Mouse (Mus musculus) midbrain, embryonic 11.5 days (tissue): ENCODE results near the gene Eif4g1. TPM values are rescaled to one million over a fixed set of nuclear protein-coding genes. Genes with fewer than 3 reads are reported as not detected.
A peak's percentile ranks its signal among the peaks of the same experiment; 100 is the strongest.

Experiments used
- ATAC-seq: fragments of 200-750 bp; cut with Nextera tagmentation; 2 replicates; pipeline ENCODE4 v1.8.0; 2017; ENCODE audit warnings: moderate TSS enrichment, moderate library complexity; ENCODE audit not compliant: low FRiP score
- DNase-seq: peaks from one replicate; pipeline ENCODE4 v3.0.0; 2015; ENCODE audit warnings: low spot score; ENCODE audit errors: missing footprints
- H3K27ac ChIP-seq: fragments of 300-500 bp; sonication (generic); 2 replicates; pipeline ENCODE4 v1.5.1; 2014; ENCODE audit warnings: low read depth, low read length
- H3K27me3 ChIP-seq: fragments of 300-500 bp; sonication (generic); 2 replicates; pipeline ENCODE4 v1.6.1; 2014; ENCODE audit warnings: mild to moderate bottlenecking, low read length, moderate library complexity, mixed read lengths; ENCODE audit not compliant: control insufficient read depth, insufficient read depth
- H3K36me3 ChIP-seq: fragments of 300-500 bp; sonication (generic); 2 replicates; pipeline ENCODE4 v1.6.1; 2014; ENCODE audit warnings: mild to moderate bottlenecking, low read length, moderate library complexity, mixed read lengths; ENCODE audit not compliant: control insufficient read depth, insufficient read depth
- H3K4me1 ChIP-seq: fragments of 300-500 bp; sonication (generic); 2 replicates; pipeline ENCODE4 v1.6.1; 2014; ENCODE audit warnings: low read length; ENCODE audit not compliant: control insufficient read depth, insufficient read depth
- H3K4me2 ChIP-seq: fragments of 300-500 bp; sonication (generic); 2 replicates; pipeline ENCODE4 v1.6.1; 2014; ENCODE audit warnings: mild to moderate bottlenecking, moderate library complexity
- H3K4me3 ChIP-seq: fragments of 300-500 bp; sonication (generic); 2 replicates; pipeline ENCODE4 v1.5.1; 2014; ENCODE audit warnings: low read depth, low read length
- H3K9ac ChIP-seq: fragments of 300-500 bp; sonication (generic); 2 replicates; pipeline ENCODE4 v1.6.1; 2014; ENCODE audit warnings: low read length
- H3K9me3 ChIP-seq: fragments of 300-500 bp; sonication (generic); 2 replicates; pipeline ENCODE4 v1.6.1; 2016; ENCODE audit warnings: low read length; ENCODE audit not compliant: control insufficient read depth
- WGBS: fragments of 180-500 bp; shearing (Covaris S2); extraction: QIAGEN DNeasy Blood & Tissue Kit; methylation state at CpG from one replicate; pipeline ENCODE4 v1.1.7; 2014; 5-methylcytosine and 5-hydroxymethylcytosine counted together
- polyA plus RNA-seq: library from polyadenylated mRNA; unstranded; fragments of >200 nt; fragmentation: Nextera tagmentation; extraction: Ambion mirVana; gene quantifications from 2 replicates; pipeline ENCODE4 v1.2.1, GENCODE M21; 2014

Gene Eif4g1
- polyA plus RNA-seq, 1 experiment from 2014 or later = 142 TPM

DNA sequence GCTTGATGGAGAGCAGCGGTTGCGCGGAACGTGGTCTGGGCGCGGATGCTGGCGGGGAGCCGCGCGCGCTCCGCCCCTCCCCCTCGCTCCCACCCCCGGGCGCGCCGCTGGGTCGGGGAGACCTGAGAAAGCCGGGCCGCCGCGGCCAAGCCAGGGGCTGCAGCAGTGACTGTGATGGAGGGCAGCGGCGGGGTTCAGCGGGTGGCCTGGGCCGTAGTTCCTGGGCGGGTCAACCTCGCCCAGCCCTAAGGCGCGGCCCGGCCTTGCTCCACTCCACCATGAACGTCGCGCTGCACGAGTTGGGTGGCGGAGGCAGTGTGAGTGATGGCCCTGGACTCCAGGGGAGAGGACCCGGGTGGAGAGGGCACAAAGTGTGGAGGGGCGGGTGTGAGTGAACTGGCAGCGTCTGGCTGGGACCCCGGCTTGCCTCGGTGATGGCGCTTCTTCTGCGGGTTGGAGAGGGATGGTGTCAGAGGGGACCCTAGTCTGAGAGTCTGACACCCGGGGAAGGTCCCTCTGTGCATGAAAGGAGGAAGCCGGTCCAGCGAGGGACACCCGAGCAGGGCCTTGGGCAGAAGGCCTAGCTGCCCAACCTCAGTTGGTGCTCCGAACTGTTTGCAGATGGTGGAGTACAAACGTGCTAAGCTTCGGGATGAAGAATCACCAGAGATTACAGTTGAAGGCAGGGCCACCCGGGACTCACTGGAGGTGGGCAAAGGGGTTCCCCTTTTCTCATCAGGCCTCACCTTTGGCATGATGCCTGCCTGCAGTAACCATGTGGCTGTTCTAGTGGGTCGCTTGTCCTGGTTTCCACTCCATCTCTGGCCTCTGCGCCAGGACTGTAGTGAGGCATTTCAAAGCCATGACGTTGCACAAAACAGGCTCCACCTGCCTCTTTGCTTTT, 38.1 kb upstream of the Eif4g1 start, which contains the start of gene Ece2:
Ece2 (plus strand) TSS at position 98 of the 904 bp plus-strand sequence.
- H3K36me3 ChIP-seq = no peaks in the 10 kb centered on the region
- peak within 1 kb of the TSS; percentile 80 for H3K9ac ChIP-seq
- no peaks in the 10 kb centered on the region for H3K9me3 ChIP-seq
- H3K4me1 ChIP-seq = peaks cover 4% of the 10 kb centered on the region; the same call in 1 of the 2 replicates
- H3K27ac ChIP-seq = no peak within 1 kb of the TSS; the same call in 1 of the 2 replicates
- H3K27me3 ChIP-seq = peaks cover 6% of the 10 kb centered on the region; the same call in 1 of the 2 replicates
- peak within 1 kb of the TSS; percentile 56 for H3K4me3 ChIP-seq
- 8% methylated on average over 54 of the region's 54 CpGs for WGBS
- ATAC-seq (peak; percentile 83), DNase-seq (peak; percentile 95)
- peak within 1 kb of the TSS; percentile 89 for H3K4me2 ChIP-seq

- WGBS = 82% methylated on average over 8 of the region's 8 CpGs
- Histone ChIP-seq H3K9ac (no peak overlapping the region), H3K4me3 (no peak overlapping the region), H3K27me3 (no peaks in the 10 kb centered on the region), H3K36me3 (no peaks in the 10 kb centered on the region), H3K4me1 (no peaks in the 10 kb centered on the region), H3K9me3 (no peaks in the 10 kb centered on the region), H3K27ac (no peak overlapping the region), H3K4me2 (no peak overlapping the region)
- ATAC-seq (no peak), DNase-seq (no peak)
These were observed 30.7 kb upstream of the Eif4g1 start for GRCm38 (mm10) chr16:20637410-20637809.

GRCm38 (mm10) chr16:20638367-20638766, 29.7 kb upstream of the Eif4g1 start:
- DNase-seq (peak; percentile 1), ATAC-seq (no peak)
- H3K36me3 ChIP-seq = no peaks in the 10 kb centered on the region
- H3K9me3 ChIP-seq = no peaks in the 10 kb centered on the region
- no peak overlapping the region for H3K4me3 ChIP-seq
- no peak overlapping the region for H3K9ac ChIP-seq
- 85% methylated on average over 8 of the region's 8 CpGs for WGBS
- no peak overlapping the region for H3K27ac ChIP-seq
- H3K4me2 ChIP-seq = no peak overlapping the region
- H3K27me3 ChIP-seq = no peaks in the 10 kb centered on the region
- H3K4me1 ChIP-seq = no peaks in the 10 kb centered on the region

DNA sequence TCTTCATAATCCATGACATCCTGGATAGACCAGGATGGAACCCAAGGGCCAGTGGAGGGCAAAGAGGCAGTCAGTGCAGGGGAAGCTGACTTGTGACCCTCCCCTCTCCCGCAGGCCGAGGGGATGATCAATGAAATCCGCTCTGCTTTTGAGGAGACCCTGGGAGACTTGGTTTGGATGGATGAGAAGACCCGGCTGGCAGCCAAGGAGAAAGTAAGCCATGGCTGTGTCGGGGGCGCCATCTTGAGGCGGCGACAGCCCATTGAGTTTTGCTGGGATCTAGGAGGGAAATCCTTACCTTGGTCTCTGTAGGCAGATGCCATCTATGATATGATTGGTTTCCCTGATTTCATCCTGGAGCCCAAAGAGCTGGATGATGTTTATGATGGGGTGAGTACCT, 26.0 kb upstream of the Eif4g1 start:
- Histone ChIP-seq H3K4me2 (no peak overlapping the region), H3K27ac (no peak overlapping the region), H3K9me3 (no peaks in the 10 kb centered on the region), H3K4me1 (no peaks in the 10 kb centered on the region), H3K9ac (no peak overlapping the region), H3K36me3 (no peaks in the 10 kb centered on the region), H3K27me3 (no peaks in the 10 kb centered on the region), H3K4me3 (no peak overlapping the region)
- ATAC-seq = peak; percentile 59
- DNase-seq = peak; percentile 92
- 5% methylated on average over 7 of the region's 8 CpGs for WGBS

GRCm38 (mm10) chr16:20643911-20644310, 24.2 kb upstream of the Eif4g1 start:
- Histone ChIP-seq H3K4me3 (no peak overlapping the region), H3K4me2 (no peak overlapping the region), H3K27ac (no peak overlapping the region), H3K9me3 (no peaks in the 10 kb centered on the region), H3K36me3 (no peaks in the 10 kb centered on the region), H3K27me3 (no peaks in the 10 kb centered on the region), H3K9ac (no peak overlapping the region), H3K4me1 (no peaks in the 10 kb centered on the region)
- WGBS = 86% methylated on average over 7 of the region's 7 CpGs
- peak; percentile 10 for DNase-seq
- ATAC-seq = no peak

GRCm38 (mm10) chr16:20651076-20651946, 16.8 kb upstream of the Eif4g1 start, which contains the start of gene Psmd2:
Gene Psmd2, plus strand, starts transcription at chr16:20651652.
- peak within 1 kb of the TSS; percentile 67 for H3K4me3 ChIP-seq
- ATAC-seq = peak; percentile 96
- H3K4me1 ChIP-seq = peaks cover 13% of the 10 kb centered on the region
- peak; percentile 100 for DNase-seq
- peak within 1 kb of the TSS; percentile 71 for H3K9ac ChIP-seq
- H3K4me2 ChIP-seq = peak within 1 kb of the TSS; percentile 89
- peaks cover 8% of the 10 kb centered on the region; the same call in 1 of the 2 replicates for H3K36me3 ChIP-seq
- H3K9me3 ChIP-seq = no peaks in the 10 kb centered on the region
- peak within 1 kb of the TSS; percentile 10; the same call in 1 of the 2 replicates for H3K27ac ChIP-seq
- H3K27me3 ChIP-seq = no peaks in the 10 kb centered on the region
- WGBS = 3% methylated on average over 38 of the region's 46 CpGs

DNA sequence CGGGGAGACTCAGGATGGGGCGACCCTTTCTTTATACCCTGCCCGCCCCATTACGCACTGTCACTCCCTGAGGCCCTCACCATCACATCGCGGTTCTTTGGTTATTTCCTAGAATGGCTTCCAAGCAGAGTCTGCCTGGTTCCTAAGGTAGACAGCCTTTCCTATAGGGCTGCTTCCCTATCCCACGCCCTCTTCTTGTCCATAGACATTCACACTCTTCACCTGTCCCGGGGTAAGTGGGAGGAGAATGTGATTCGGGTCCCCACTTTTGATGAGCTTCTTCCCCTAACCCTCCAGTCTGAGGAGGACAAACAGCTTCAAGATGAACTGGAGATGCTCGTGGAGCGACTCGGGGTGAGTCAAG, 16.2 kb upstream of the Eif4g1 start:
- ATAC-seq = no peak
- Histone ChIP-seq H3K9ac (peak overlapping the region; percentile 71), H3K36me3 (peaks cover 10% of the 10 kb centered on the region; the same call in 1 of the 2 replicates), H3K27me3 (no peaks in the 10 kb centered on the region), H3K4me3 (peak overlapping the region; percentile 67), H3K27ac (no peak overlapping the region), H3K4me1 (peaks cover 13% of the 10 kb centered on the region), H3K4me2 (peak overlapping the region; percentile 89), H3K9me3 (no peaks in the 10 kb centered on the region)
- no peak for DNase-seq
- 9% methylated on average over 12 of the region's 12 CpGs for WGBS

GRCm38 (mm10) chr16:20653315-20653714, 14.8 kb upstream of the Eif4g1 start:
- peaks cover 13% of the 10 kb centered on the region for H3K4me1 ChIP-seq
- no peaks in the 10 kb centered on the region for H3K27me3 ChIP-seq
- H3K4me2 ChIP-seq = no peak overlapping the region
- H3K9me3 ChIP-seq = no peaks in the 10 kb centered on the region
- peaks cover 20% of the 10 kb centered on the region for H3K36me3 ChIP-seq
- DNase-seq (peak; percentile 12), ATAC-seq (no peak)
- no peak overlapping the region for H3K4me3 ChIP-seq
- WGBS = 63% methylated on average over 2 of the region's 2 CpGs
- H3K27ac ChIP-seq = no peak overlapping the region
- H3K9ac ChIP-seq = no peak overlapping the region
